10 mouse cellular contexts compared by ENCODE assay signal in the genomic region with DNA sequence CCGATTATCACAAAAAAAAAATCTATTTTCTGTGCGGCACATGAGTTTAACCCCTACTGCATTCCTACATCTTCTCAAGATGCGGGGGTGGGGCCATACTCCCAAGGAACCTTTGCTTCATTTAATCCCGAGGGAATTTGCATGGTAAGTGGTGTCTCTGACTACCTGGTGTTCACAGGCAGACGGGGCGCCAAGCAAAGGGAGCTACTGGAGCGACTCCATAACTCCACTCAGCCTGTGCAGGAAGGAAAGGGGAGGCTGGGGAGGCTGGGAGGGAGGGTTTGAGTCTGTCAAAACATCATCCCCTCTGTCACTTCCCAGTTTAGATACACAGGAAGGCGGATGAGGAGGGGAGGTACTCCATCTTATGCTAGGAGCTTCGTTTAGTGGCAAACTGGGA.
DNase-seq lines count a peak whose midpoint lies in the region; ATAC-seq and TF ChIP-seq lines count a peak whose summit lies in the region.
"Had no signal": no experiment of that assay in that cellular context is flagged by ENCODE, and none has a peak within 500 bp of the region (broad histone marks: within the 10 kb centered on the region; RNA-seq: fewer than 3 reads in every experiment).

No protein-coding gene starts in this region.

- no peak overlapping the region for H3K9ac ChIP-seq in hindbrain, embryonic 16.5 days (ENCODE audit: low read depth, low read length)
- no peak overlapping the region for H3K9ac ChIP-seq in hindbrain, embryonic 11.5 days (ENCODE audit: low read depth, low read length)

- 64% methylated on average over 9 of the region's 9 CpGs for WGBS in hindbrain, embryonic 16.5 days
- 82% methylated on average over 9 of the region's 9 CpGs for WGBS in hindbrain, embryonic 11.5 days
- WGBS in embryonic facial prominence, embryonic 10.5 days: 74% methylated on average over 9 of the region's 9 CpGs
- 28% methylated on average over 9 of the region's 9 CpGs for WGBS in kidney, adult 2 months

- ATAC-seq in hindbrain, embryonic 16.5 days: no peak
- ATAC-seq in hindbrain, embryonic 11.5 days (ENCODE audit: low FRiP score): no peak

- no peak overlapping the region for H3K4me2 ChIP-seq in hindbrain, embryonic 16.5 days (ENCODE audit: low read length)
- no peak overlapping the region for H3K4me2 ChIP-seq in hindbrain, embryonic 11.5 days (replicated peaks; ENCODE audit: low read depth, low read length)

- no peak for DNase-seq in hindbrain, embryonic 11.5 days (ENCODE audit: low spot score)
- no peak for DNase-seq in embryonic facial prominence, embryonic 10.5 days (ENCODE audit: low spot score)
- DNase-seq in kidney, adult 2 months: peak; percentile 71
- peak; percentile 64 for DNase-seq in lung, postnatal 10 days
- DNase-seq in cerebellum, postnatal 36 days: no peak
- DNase-seq in adrenal gland, adult 8-10 months: no peak
- DNase-seq in gastrocnemius, postnatal 36 days: no peak
- DNase-seq: cerebellum, adult 8-10 months; gastrocnemius, postnatal 25 days had no signal

- H3K9me3 ChIP-seq in hindbrain, embryonic 16.5 days (ENCODE audit: control insufficient read depth, low read length): no peaks in the 10 kb centered on the region
- H3K9me3 ChIP-seq in hindbrain, embryonic 11.5 days (ENCODE audit: control insufficient read depth, low read length): no peaks in the 10 kb centered on the region
- no peaks in the 10 kb centered on the region for H3K9me3 ChIP-seq in embryonic facial prominence, embryonic 10.5 days

- intact Hi-C loops in gastrocnemius, postnatal 36 days (cut with DNase I): no loop called here

- TF ChIP-seq CTCF in kidney, adult 2 months (conservative IDR thresholded peaks at IDR 0.05; ENCODE audit: insufficient read depth, insufficient read length, low read depth, low read length): no peak

- H3K27ac ChIP-seq in hindbrain, embryonic 16.5 days (ENCODE audit: low read depth, low read length): peak overlapping the region; percentile 18; the same call in 1 of the 2 replicates
- H3K27ac ChIP-seq in hindbrain, embryonic 11.5 days (ENCODE audit: low read depth, low read length): no peak overlapping the region
- H3K27ac ChIP-seq in embryonic facial prominence, embryonic 10.5 days (replicated peaks): peak overlapping the region; percentile 54
- H3K27ac ChIP-seq in kidney, adult 2 months (ENCODE audit: insufficient read depth, low read depth, low read length): no peak overlapping the region

- H3K27me3 ChIP-seq in hindbrain, embryonic 16.5 days (replicated peaks; ENCODE audit: control insufficient read depth, insufficient read depth, low read length): no peaks in the 10 kb centered on the region
- H3K27me3 ChIP-seq in hindbrain, embryonic 11.5 days (ENCODE audit: control insufficient read depth, insufficient read depth, low read length): no peaks in the 10 kb centered on the region
- H3K27me3 ChIP-seq in embryonic facial prominence, embryonic 10.5 days (replicated peaks; ENCODE audit: low read depth, poor library complexity, severe bottlenecking): no peaks in the 10 kb centered on the region
- no peaks in the 10 kb centered on the region for H3K27me3 ChIP-seq in kidney, adult 2 months (replicated peaks; ENCODE audit: control insufficient read depth, insufficient read depth, low read length)

- H3K4me3 ChIP-seq in hindbrain, embryonic 16.5 days (ENCODE audit: low read length): no peak overlapping the region
- no peak overlapping the region for H3K4me3 ChIP-seq in hindbrain, embryonic 11.5 days (ENCODE audit: low read depth, low read length)
- H3K4me3 ChIP-seq in embryonic facial prominence, embryonic 10.5 days: no peak overlapping the region
- H3K4me3 ChIP-seq in kidney, adult 2 months (ENCODE audit: insufficient read depth, low read depth, low read length): no peak overlapping the region

- no peaks in the 10 kb centered on the region; the same call in 1 of the 2 replicates for H3K4me1 ChIP-seq in hindbrain, embryonic 16.5 days (ENCODE audit: control insufficient read depth, insufficient read depth, low read depth, low read length)
- H3K4me1 ChIP-seq in hindbrain, embryonic 11.5 days (replicated peaks; ENCODE audit: control insufficient read depth, insufficient read depth, low read length): no peaks in the 10 kb centered on the region
- H3K4me1 ChIP-seq in embryonic facial prominence, embryonic 10.5 days: peaks cover 35% of the 10 kb centered on the region
- H3K4me1 ChIP-seq in kidney, adult 2 months (ENCODE audit: control insufficient read depth, insufficient read depth, low read length): peaks cover 21% of the 10 kb centered on the region; the same call in 1 of the 2 replicates

- peaks cover 44% of the 10 kb centered on the region for H3K36me3 ChIP-seq in hindbrain, embryonic 16.5 days (ENCODE audit: control insufficient read depth, insufficient read depth, low read length)
- peaks cover 18% of the 10 kb centered on the region for H3K36me3 ChIP-seq in hindbrain, embryonic 11.5 days (ENCODE audit: control insufficient read depth, insufficient read depth, low read length)
- H3K36me3 ChIP-seq in embryonic facial prominence, embryonic 10.5 days (replicated peaks): peaks cover 99% of the 10 kb centered on the region
- peaks cover 17% of the 10 kb centered on the region for H3K36me3 ChIP-seq in kidney, adult 2 months (ENCODE audit: control insufficient read depth, insufficient read depth, low read length)

- no peak for TF ChIP-seq POLR2A in kidney, adult 2 months (IDR thresholded peaks at IDR 0.05; ENCODE audit: low read depth, low read length)

Comparison
In these comparisons a context has a peak if more than half of its experiments do, and no peak if none do; other contexts are left out.
1. H3K27ac ChIP-seq: peak in hindbrain, embryonic 16.5 days (single experiment) and embryonic facial prominence, embryonic 10.5 days (single experiment); none in hindbrain, embryonic 11.5 days (single experiment) and kidney, adult 2 months (single experiment).
2. DNase-seq: peak in kidney, adult 2 months (single experiment) and lung, postnatal 10 days (single experiment); none in hindbrain, embryonic 11.5 days (single experiment), embryonic facial prominence, embryonic 10.5 days (single experiment), cerebellum, postnatal 36 days (0 of 2), adrenal gland, adult 8-10 months (single experiment) and gastrocnemius, postnatal 36 days (0 of 2).